9 mouse cellular contexts compared by ENCODE assay signal in the genomic region with DNA sequence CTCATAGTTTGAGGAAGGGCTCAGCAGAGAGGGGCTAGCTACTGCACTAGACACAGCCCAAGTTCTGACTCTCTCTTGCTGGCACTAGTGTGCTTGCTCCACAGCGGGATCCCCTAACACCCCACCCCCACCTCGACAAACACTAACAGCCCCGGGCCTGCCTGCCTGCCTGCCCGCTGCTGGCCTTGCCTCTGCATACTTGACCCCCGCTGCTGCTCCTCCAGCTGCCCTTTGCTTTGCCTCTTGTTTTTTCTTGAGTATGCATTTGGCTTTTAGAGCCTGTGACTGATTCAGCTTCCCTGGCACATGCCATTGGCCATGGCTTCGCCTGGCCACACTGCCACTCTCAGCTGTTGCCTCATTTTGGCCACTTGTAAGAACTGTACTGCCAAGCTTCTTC. TPM values are rescaled to one million over a fixed set of nuclear protein-coding genes. Genes with fewer than 3 reads are reported as not detected.
DNase-seq lines count a peak whose midpoint lies in the region; ATAC-seq and TF ChIP-seq lines count a peak whose summit lies in the region.
"Had no signal": no experiment of that assay in that cellular context is flagged by ENCODE, and none has a peak within 500 bp of the region (broad histone marks: within the 10 kb centered on the region; RNA-seq: fewer than 3 reads in every experiment).

No protein-coding gene starts in this region.

- no peaks in the 10 kb centered on the region for H3K79me2 ChIP-seq in myocyte (ENCODE audit: control insufficient read depth, insufficient read depth)

- peak overlapping the region; percentile 35 for H3K4me2 ChIP-seq in heart, embryonic 11.5 days
- no peak overlapping the region for H3K4me2 ChIP-seq in embryonic facial prominence, embryonic 14.5 days (ENCODE audit: low read depth, low read length)
- peak overlapping the region; percentile 27 for H3K4me2 ChIP-seq in limb, embryonic 12.5 days
- no peak overlapping the region for H3K4me2 ChIP-seq in myocyte (ENCODE audit: low read depth)
- H3K4me2 ChIP-seq: embryonic facial prominence, embryonic 15.5 days had no signal

- no peak for DNase-seq in heart, adult 9 months (ENCODE audit: low spot score in 2 of 2)
- DNase-seq in embryonic facial prominence, embryonic 14.5 days (ENCODE audit: low spot score) = peak; percentile 25
- no peak for DNase-seq in spleen, adult 12 weeks (ENCODE audit: low spot score)
- no peak for DNase-seq in cerebellum, adult 8-10 months

- peak overlapping the region; percentile 43; the same call in 1 of the 2 replicates for H3K9ac ChIP-seq in heart, embryonic 11.5 days (ENCODE audit: low read depth, low read length)
- H3K9ac ChIP-seq in embryonic facial prominence, embryonic 14.5 days (ENCODE audit: low read depth, low read length) = no peak overlapping the region
- no peak overlapping the region for H3K9ac ChIP-seq in limb, embryonic 12.5 days (replicated peaks)
- H3K9ac ChIP-seq: embryonic facial prominence, embryonic 15.5 days had no signal

- no peak overlapping the region for H3ac ChIP-seq in myocyte (ENCODE audit: control insufficient read depth, insufficient read length)

- peaks cover 9% of the 10 kb centered on the region for H3K4me1 ChIP-seq in heart, embryonic 11.5 days (ENCODE audit: control insufficient read depth, insufficient read depth, low read length)
- H3K4me1 ChIP-seq in embryonic facial prominence, embryonic 14.5 days (ENCODE audit: control insufficient read depth, insufficient read depth, low read length) = peaks cover 4% of the 10 kb centered on the region
- H3K4me1 ChIP-seq in limb, embryonic 12.5 days (replicated peaks) = peaks cover 14% of the 10 kb centered on the region

- H3K27me3 ChIP-seq in heart, embryonic 11.5 days (ENCODE audit: control insufficient read depth, insufficient read depth, low read length) = no peaks in the 10 kb centered on the region
- H3K27me3 ChIP-seq in embryonic facial prominence, embryonic 14.5 days (replicated peaks; ENCODE audit: control insufficient read depth, insufficient read depth, low read length) = no peaks in the 10 kb centered on the region
- no peaks in the 10 kb centered on the region for H3K27me3 ChIP-seq in limb, embryonic 12.5 days
- H3K27me3 ChIP-seq in myocyte (ENCODE audit: control insufficient read depth, insufficient read depth, insufficient read length) = no peaks in the 10 kb centered on the region
- H3K27me3 ChIP-seq: embryonic facial prominence, embryonic 15.5 days had no signal

- H3K36me3 ChIP-seq in heart, embryonic 11.5 days (ENCODE audit: control insufficient read depth, insufficient read depth, low read length) = no peaks in the 10 kb centered on the region
- no peaks in the 10 kb centered on the region for H3K36me3 ChIP-seq in embryonic facial prominence, embryonic 14.5 days (ENCODE audit: control insufficient read depth, insufficient read depth, low read length)
- no peaks in the 10 kb centered on the region for H3K36me3 ChIP-seq in limb, embryonic 12.5 days
- H3K36me3 ChIP-seq in myocyte (ENCODE audit: control insufficient read depth, insufficient read depth) = no peaks in the 10 kb centered on the region
- H3K36me3 ChIP-seq: embryonic facial prominence, embryonic 15.5 days had no signal

- peak overlapping the region; percentile 57; the same call in 1 of the 2 replicates for H3K27ac ChIP-seq in heart, embryonic 11.5 days (ENCODE audit: low read depth, low read length)
- H3K27ac ChIP-seq in embryonic facial prominence, embryonic 14.5 days (replicated peaks; ENCODE audit: low read depth, low read length) = no peak overlapping the region
- peak overlapping the region; percentile 53; the same call in 1 of the 2 replicates for H3K27ac ChIP-seq in limb, embryonic 12.5 days
- H3K27ac ChIP-seq: embryonic facial prominence, embryonic 15.5 days had no signal

- TF ChIP-seq POLR2A in myocyte (IDR thresholded peaks at IDR 0.05; ENCODE audit: insufficient read length, low read depth) = no peak

- ATAC-seq in heart, embryonic 11.5 days (replicated peaks; ENCODE audit: insufficient number of reproducible peaks, low FRiP score, low TSS enrichment) = no peak; the same call in 1 of the 2 replicates
- ATAC-seq in embryonic facial prominence, embryonic 14.5 days (ENCODE audit: low read depth) = peak; percentile 60; the same call in 1 of the 2 replicates
- ATAC-seq in limb, embryonic 12.5 days (ENCODE audit: insufficient number of reproducible peaks, insufficient read depth, low FRiP score, low TSS enrichment, low read depth) = 0 out of 2 replicates have a peak, but pooled peaks have one; percentile 38
- ATAC-seq in erythroid progenitor cell, adult 5-6 weeks (replicated peaks; ENCODE audit: low FRiP score, poor library complexity, severe bottlenecking) = no peak

- 7% methylated on average over 6 of the region's 6 CpGs for WGBS in heart, embryonic 11.5 days (ENCODE audit: insufficient replicate concordance)
- WGBS in embryonic facial prominence, embryonic 14.5 days = 13% methylated on average over 5 of the region's 6 CpGs
- WGBS in limb, embryonic 12.5 days = 6% methylated on average over 6 of the region's 6 CpGs

- H3K4me3 ChIP-seq in heart, embryonic 11.5 days (ENCODE audit: low read depth, low read length) = no peak overlapping the region
- H3K4me3 ChIP-seq in embryonic facial prominence, embryonic 14.5 days (ENCODE audit: low read depth, low read length) = no peak overlapping the region
- H3K4me3 ChIP-seq in limb, embryonic 12.5 days (replicated peaks) = no peak overlapping the region
- H3K4me3 ChIP-seq in myocyte = no peak overlapping the region
- H3K4me3 ChIP-seq: embryonic facial prominence, embryonic 15.5 days had no signal

- peaks cover 3% of the 10 kb centered on the region; the same call in 1 of the 2 replicates for H3K9me3 ChIP-seq in heart, embryonic 11.5 days (replicated peaks; ENCODE audit: control insufficient read depth, low read length)
- 0 out of 2 replicates have a peak, but pooled peaks cover 3% of the 10 kb centered on the region for H3K9me3 ChIP-seq in embryonic facial prominence, embryonic 14.5 days (ENCODE audit: control insufficient read depth, low read length)
- H3K9me3 ChIP-seq in limb, embryonic 12.5 days = 0 out of 2 replicates have a peak, but pooled peaks cover 3% of the 10 kb centered on the region
- H3K9me3 ChIP-seq: embryonic facial prominence, embryonic 15.5 days had no signal

TF ChIP-seq in myocyte, 11 proteins besides CTCF, POLR2A, EP300 and RAD21:
- no peak for TF ChIP-seq POLR2AphosphoS2 (IDR thresholded peaks at IDR 0.05; ENCODE audit: insufficient read length, low read depth)
- TF ChIP-seq E2F4 (IDR thresholded peaks at IDR 0.05; ENCODE audit: insufficient read depth) = no peak
- peak; percentile 2 for TF ChIP-seq TCF3 (IDR thresholded peaks at IDR 0.05; ENCODE audit: insufficient read length, low read depth)
- no peak for TF ChIP-seq CEBPB (IDR thresholded peaks at IDR 0.05; ENCODE audit: insufficient read depth, poor library complexity, severe bottlenecking)
- no peak for TF ChIP-seq REST (IDR thresholded peaks at IDR 0.05; ENCODE audit: insufficient read depth, insufficient read length)
- TF ChIP-seq MYOG (IDR thresholded peaks at IDR 0.05; ENCODE audit: control insufficient read depth in 1 of 3, insufficient read depth in 1 of 3, insufficient read length in 2 of 3, low read depth in 2 of 3) = peak; percentile 83 to 89 (median 86)
- peak; percentile 56 for TF ChIP-seq SRF (IDR thresholded peaks at IDR 0.05; ENCODE audit: control insufficient read depth, insufficient read length, low read depth)
- peak; percentile 24 to 77 (median 61) for TF ChIP-seq MYOD1 (IDR thresholded peaks at IDR 0.05; ENCODE audit: control insufficient read depth in 1 of 3, insufficient read length in 2 of 3, low read depth in 2 of 3)
- no peak for TF ChIP-seq MAX (IDR thresholded peaks at IDR 0.05; ENCODE audit: low read depth)
- TF ChIP-seq USF1 (IDR thresholded peaks at IDR 0.05; ENCODE audit: low read depth) = no peak
- TF ChIP-seq TCF12 (IDR thresholded peaks at IDR 0.05; ENCODE audit: insufficient read depth, poor library complexity, severe bottlenecking) = peak; percentile 27

RNA-seq across cellular contexts. Expression of a gene that starts 33.8 kb away (rescaled TPM):
- 177 and 185 TPM in 2 replicates for polyA plus RNA-seq in heart, embryonic 11.5 days (2014; fragmentation: Nextera tagmentation; extraction: Ambion mirVana)
- 89.0 and 93.5 TPM in 2 replicates for polyA plus RNA-seq in embryonic facial prominence, embryonic 14.5 days (2014; fragmentation: Nextera tagmentation; extraction: Ambion mirVana)
- polyA plus RNA-seq in limb, embryonic 12.5 days (2016; fragmentation: Nextera tagmentation; extraction: Ambion mirVana) = 57.7 and 66.8 TPM in 2 replicates
- polyA plus RNA-seq in myocyte (2012; fragmentation: generic; extraction: Trizol) = 0.04 TPM
- total RNA-seq in erythroid progenitor cell, adult 5-6 weeks (2015; ENCODE audit: low replicate concordance) = not detected in 2 replicates
- not detected in 2 replicates for total RNA-seq in erythroid progenitor cell, adult 5-6 weeks (2017; ENCODE audit: low replicate concordance)

Comparison
In these comparisons a context has a peak if more than half of its experiments do, and no peak if none do; other contexts are left out.
1. ATAC-seq: peak in embryonic facial prominence, embryonic 14.5 days (single experiment) and limb, embryonic 12.5 days (single experiment); none in heart, embryonic 11.5 days (single experiment) and erythroid progenitor cell, adult 5-6 weeks (single experiment).
2. H3K4me2 ChIP-seq: peak in heart, embryonic 11.5 days (single experiment) and limb, embryonic 12.5 days (single experiment); none in embryonic facial prominence, embryonic 14.5 days (single experiment) and myocyte (single experiment).
3. RNA of a gene that starts 33.8 kb away (polyA plus RNA-seq): 177 to 185 TPM in heart, embryonic 11.5 days, 89.0 to 93.5 TPM in embryonic facial prominence, embryonic 14.5 days and 57.7 to 66.8 TPM in limb, embryonic 12.5 days; 0.04 TPM in myocyte (single experiment); every median in the first group is over 10 times any median in the second.